Mouse (Mus musculus) olfactory bulb, adult 2 months (tissue): Measurements from ENCODE around the gene Ilkap.

Source experiments
- CTCF ChIP-seq: fragments of 200-500 bp; IDR thresholded peaks from 2 replicates; pipeline ENCODE4 v1.5.1; 2012; ENCODE audit warnings: low read depth, mild to moderate bottlenecking, low read length, moderate library complexity; ENCODE audit not compliant: insufficient read depth
- POLR2A ChIP-seq: fragments of 200-500 bp; IDR thresholded peaks from 2 replicates; pipeline ENCODE4 v1.6.1; 2012; ENCODE audit warnings: mild to moderate bottlenecking, low read depth, low read length, moderate library complexity; ENCODE audit not compliant: insufficient read depth

- TF ChIP-seq CTCF (no peak), POLR2A (no peak)
Observed at GRCm38 (mm10) chr1:91333582-91333981, 65.0 kb downstream of the Ilkap start.
